Mouse (Mus musculus): Measurements from ENCODE around the gene Chid1. TPM values are rescaled to one million over a fixed set of nuclear protein-coding genes. Genes with fewer than 3 reads are reported as not detected.

Gene Chid1
- polyA plus RNA-seq (2014; fragmentation: Nextera tagmentation; extraction: Ambion mirVana) = 32.5 and 33.3 TPM in 2 replicates

GRCm38 (mm10) chr7:141539556-141540311 lies at the start of gene Chid1:
TSS of gene Chid1 (minus strand) at chr7:141539857.
- WGBS = 1% methylated on average over 46 of the region's 46 CpGs
- H3K27me3 ChIP-seq (ENCODE audit: control insufficient read depth, insufficient read depth, low read length) = no peaks in the 10 kb centered on the region
- no peaks in the 10 kb centered on the region for H3K9me3 ChIP-seq (ENCODE audit: control insufficient read depth, low read length)
- peak within 1 kb of the TSS; percentile 61 to 79 for H3K27ac ChIP-seq (replicated peaks in 1 of 2; ENCODE audit: control insufficient read depth in 1 of 2, insufficient read depth in 1 of 2, low read depth in 2 of 2, low read length in 2 of 2)
- H3K36me3 ChIP-seq (ENCODE audit: control insufficient read depth, insufficient read depth, low read length) = no peaks in the 10 kb centered on the region
- H3K9ac ChIP-seq (ENCODE audit: low read length) = peak within 1 kb of the TSS; percentile 89
- H3K4me1 ChIP-seq (ENCODE audit: control insufficient read depth in 2 of 2, insufficient read depth in 2 of 2, low read length in 2 of 2) = peaks cover 7 to 19% of the 10 kb centered on the region in 2 experiments
- H3K4me3 ChIP-seq (ENCODE audit: control insufficient read depth in 1 of 2, insufficient read depth in 1 of 2, low read depth in 1 of 2, low read length in 2 of 2) = peak within 1 kb of the TSS; percentile 59 to 75
- H3K4me2 ChIP-seq (ENCODE audit: low read length) = peak within 1 kb of the TSS; percentile 91
- ATAC-seq (ENCODE audit: insufficient number of reproducible peaks, insufficient read depth, low FRiP score, low read depth) = peak; percentile 92

GRCm38 (mm10) chr7:141588890-141589289 lies 49.2 kb upstream of the Chid1 start:
- no peak overlapping the region for H3K4me3 ChIP-seq (ENCODE audit: control insufficient read depth in 1 of 2, insufficient read depth in 1 of 2, low read depth in 1 of 2, low read length in 2 of 2)
- no peaks in the 10 kb centered on the region; a peak in 1 of 4 replicates for H3K4me1 ChIP-seq (ENCODE audit: control insufficient read depth in 2 of 2, insufficient read depth in 2 of 2, low read length in 2 of 2)
- H3K27ac ChIP-seq (replicated peaks in 1 of 2; ENCODE audit: control insufficient read depth in 1 of 2, insufficient read depth in 1 of 2, low read depth in 2 of 2, low read length in 2 of 2) = no peak overlapping the region
- H3K9me3 ChIP-seq (ENCODE audit: control insufficient read depth, low read length) = no peaks in the 10 kb centered on the region
- H3K36me3 ChIP-seq (ENCODE audit: control insufficient read depth, insufficient read depth, low read length) = peaks cover 35% of the 10 kb centered on the region
- no peak overlapping the region for H3K9ac ChIP-seq (ENCODE audit: low read length)
- no peak for ATAC-seq (ENCODE audit: insufficient number of reproducible peaks, insufficient read depth, low FRiP score, low read depth)
- H3K27me3 ChIP-seq (ENCODE audit: control insufficient read depth, insufficient read depth, low read length) = no peaks in the 10 kb centered on the region
- WGBS = 70% methylated on average over 6 of the region's 6 CpGs
- H3K4me2 ChIP-seq (ENCODE audit: low read length) = no peak overlapping the region

GRCm38 (mm10) chr7:141585881-141586280 lies 46.2 kb upstream of the Chid1 start:
- 59% methylated on average over 1 of the region's 1 CpGs for WGBS
- Histone ChIP-seq H3K36me3 (ENCODE audit: control insufficient read depth, insufficient read depth, low read length) (peaks cover 24% of the 10 kb centered on the region), H3K27me3 (ENCODE audit: control insufficient read depth, insufficient read depth, low read length) (no peaks in the 10 kb centered on the region), H3K27ac (replicated peaks in 1 of 2; ENCODE audit: control insufficient read depth in 1 of 2, insufficient read depth in 1 of 2, low read depth in 2 of 2, low read length in 2 of 2) (no peak overlapping the region), H3K4me3 (ENCODE audit: control insufficient read depth in 1 of 2, insufficient read depth in 1 of 2, low read depth in 1 of 2, low read length in 2 of 2) (no peak overlapping the region), H3K9ac (ENCODE audit: low read length) (no peak overlapping the region), H3K9me3 (ENCODE audit: control insufficient read depth, low read length) (no peaks in the 10 kb centered on the region), H3K4me1 (ENCODE audit: control insufficient read depth in 2 of 2, insufficient read depth in 2 of 2, low read length in 2 of 2) (no peaks in the 10 kb centered on the region; a peak in 1 of 4 replicates), H3K4me2 (ENCODE audit: low read length) (no peak overlapping the region)
- no peak for ATAC-seq (ENCODE audit: insufficient number of reproducible peaks, insufficient read depth, low FRiP score, low read depth)

- Histone ChIP-seq H3K27me3 (ENCODE audit: control insufficient read depth, insufficient read depth, low read length) (no peaks in the 10 kb centered on the region), H3K9ac (ENCODE audit: low read length) (no peak overlapping the region), H3K4me1 (ENCODE audit: control insufficient read depth in 2 of 2, insufficient read depth in 2 of 2, low read length in 2 of 2) (no peaks in the 10 kb centered on the region; a peak in 1 of 4 replicates), H3K36me3 (ENCODE audit: control insufficient read depth, insufficient read depth, low read length) (peaks cover 18% of the 10 kb centered on the region), H3K9me3 (ENCODE audit: control insufficient read depth, low read length) (no peaks in the 10 kb centered on the region), H3K27ac (replicated peaks in 1 of 2; ENCODE audit: control insufficient read depth in 1 of 2, insufficient read depth in 1 of 2, low read depth in 2 of 2, low read length in 2 of 2) (no peak overlapping the region), H3K4me2 (ENCODE audit: low read length) (no peak overlapping the region), H3K4me3 (ENCODE audit: control insufficient read depth in 1 of 2, insufficient read depth in 1 of 2, low read depth in 1 of 2, low read length in 2 of 2) (no peak overlapping the region)
- no peak for ATAC-seq (ENCODE audit: insufficient number of reproducible peaks, insufficient read depth, low FRiP score, low read depth)
- 72% methylated on average over 4 of the region's 4 CpGs for WGBS
These were observed 45.6 kb upstream of the Chid1 start for GRCm38 (mm10) chr7:141585288-141585687.

GRCm38 (mm10) chr7:141584048-141584841 lies 44.6 kb upstream of the Chid1 start:
- no peak for ATAC-seq (ENCODE audit: insufficient number of reproducible peaks, insufficient read depth, low FRiP score, low read depth)

GRCm38 (mm10) chr7:141581323-141581722 lies 41.7 kb upstream of the Chid1 start:
- Histone ChIP-seq H3K4me3 (ENCODE audit: control insufficient read depth in 1 of 2, insufficient read depth in 1 of 2, low read depth in 1 of 2, low read length in 2 of 2) (no peak overlapping the region), H3K9ac (ENCODE audit: low read length) (no peak overlapping the region), H3K27ac (replicated peaks in 1 of 2; ENCODE audit: control insufficient read depth in 1 of 2, insufficient read depth in 1 of 2, low read depth in 2 of 2, low read length in 2 of 2) (no peak overlapping the region), H3K9me3 (ENCODE audit: control insufficient read depth, low read length) (no peaks in the 10 kb centered on the region), H3K36me3 (ENCODE audit: control insufficient read depth, insufficient read depth, low read length) (no peaks in the 10 kb centered on the region), H3K4me2 (ENCODE audit: low read length) (no peak overlapping the region), H3K4me1 (ENCODE audit: control insufficient read depth in 2 of 2, insufficient read depth in 2 of 2, low read length in 2 of 2) (peaks cover 0 to 4% of the 10 kb centered on the region in 2 experiments; a peak in 2 of 4 replicates), H3K27me3 (ENCODE audit: control insufficient read depth, insufficient read depth, low read length) (no peaks in the 10 kb centered on the region)
- no peak for ATAC-seq (ENCODE audit: insufficient number of reproducible peaks, insufficient read depth, low FRiP score, low read depth)
- 70% methylated on average over 7 of the region's 7 CpGs for WGBS

More at GRCm38 (mm10) chr7:141584048-141584841, 44.6 kb upstream of the Chid1 start:
- Histone ChIP-seq H3K4me2 (ENCODE audit: low read length) (no peak overlapping the region), H3K36me3 (ENCODE audit: control insufficient read depth, insufficient read depth, low read length) (peaks cover 10% of the 10 kb centered on the region), H3K27ac (replicated peaks in 1 of 2; ENCODE audit: control insufficient read depth in 1 of 2, insufficient read depth in 1 of 2, low read depth in 2 of 2, low read length in 2 of 2) (no peak overlapping the region), H3K9ac (ENCODE audit: low read length) (no peak overlapping the region), H3K9me3 (ENCODE audit: control insufficient read depth, low read length) (no peaks in the 10 kb centered on the region), H3K4me1 (ENCODE audit: control insufficient read depth in 2 of 2, insufficient read depth in 2 of 2, low read length in 2 of 2) (no peaks in the 10 kb centered on the region; a peak in 1 of 4 replicates), H3K4me3 (ENCODE audit: control insufficient read depth in 1 of 2, insufficient read depth in 1 of 2, low read depth in 1 of 2, low read length in 2 of 2) (no peak overlapping the region), H3K27me3 (ENCODE audit: control insufficient read depth, insufficient read depth, low read length) (no peaks in the 10 kb centered on the region)
- WGBS = 90% methylated on average over 4 of the region's 5 CpGs

- no peaks in the 10 kb centered on the region for H3K9me3 ChIP-seq (ENCODE audit: control insufficient read depth, low read length)
- H3K27ac ChIP-seq (replicated peaks in 1 of 2; ENCODE audit: control insufficient read depth in 1 of 2, insufficient read depth in 1 of 2, low read depth in 2 of 2, low read length in 2 of 2) = no peak overlapping the region
- WGBS = 94% methylated on average over 2 of the region's 2 CpGs
- H3K27me3 ChIP-seq (ENCODE audit: control insufficient read depth, insufficient read depth, low read length) = no peaks in the 10 kb centered on the region
- peaks cover 0 to 5% of the 10 kb centered on the region in 2 experiments; a peak in 2 of 4 replicates for H3K4me1 ChIP-seq (ENCODE audit: control insufficient read depth in 2 of 2, insufficient read depth in 2 of 2, low read length in 2 of 2)
- H3K4me2 ChIP-seq (ENCODE audit: low read length) = no peak overlapping the region
- ATAC-seq (ENCODE audit: insufficient number of reproducible peaks, insufficient read depth, low FRiP score, low read depth) = no peak
- H3K9ac ChIP-seq (ENCODE audit: low read length) = no peak overlapping the region
- no peak overlapping the region for H3K4me3 ChIP-seq (ENCODE audit: control insufficient read depth in 1 of 2, insufficient read depth in 1 of 2, low read depth in 1 of 2, low read length in 2 of 2)
- H3K36me3 ChIP-seq (ENCODE audit: control insufficient read depth, insufficient read depth, low read length) = no peaks in the 10 kb centered on the region
These were observed 39.3 kb upstream of the Chid1 start for GRCm38 (mm10) chr7:141578943-141579342.

All from heart, embryonic 14.5 days (tissue).